Mouse (Mus musculus) embryonic facial prominence, embryonic 15.5 days (tissue): ENCODE measurements around the gene Nxph4. TPM values are rescaled to one million over a fixed set of nuclear protein-coding genes. Genes with fewer than 3 reads are reported as not detected.
A peak's percentile ranks its signal among the peaks of the same experiment; 100 is the strongest.

Experiments used
- ATAC-seq: fragments of 200-750 bp; cut with Nextera tagmentation; 2 replicates; pipeline ENCODE4 v1.8.0; 2017; ENCODE audit warnings: low read depth, moderate TSS enrichment; ENCODE audit not compliant: insufficient number of reproducible peaks, low FRiP score, low TSS enrichment
- H3K27ac ChIP-seq: fragments of 300-500 bp; sonication (generic); replicated peaks from 2 replicates; pipeline ENCODE4 v1.5.1; 2015; ENCODE audit warnings: mild to moderate bottlenecking, inconsistent platforms
- H3K27me3 ChIP-seq: fragments of 300-500 bp; sonication (generic); 2 replicates; pipeline ENCODE4 v1.6.1; 2015; ENCODE audit warnings: inconsistent platforms
- H3K36me3 ChIP-seq: fragments of 300-500 bp; sonication (generic); 2 replicates; pipeline ENCODE4 v1.6.1; 2015; ENCODE audit warnings: mild to moderate bottlenecking, inconsistent platforms
- H3K4me1 ChIP-seq: fragments of 300-500 bp; sonication (generic); 2 replicates; pipeline ENCODE4 v1.6.1; 2015; ENCODE audit warnings: inconsistent platforms
- H3K4me2 ChIP-seq: fragments of 300-500 bp; sonication (generic); replicated peaks from 2 replicates; pipeline ENCODE4 v1.6.1; 2015; ENCODE audit warnings: mild to moderate bottlenecking, inconsistent platforms
- H3K4me3 ChIP-seq: fragments of 300-500 bp; sonication (generic); replicated peaks from 2 replicates; pipeline ENCODE4 v1.5.1; 2015; ENCODE audit warnings: mild to moderate bottlenecking, inconsistent platforms
- H3K9ac ChIP-seq: fragments of 300-500 bp; sonication (generic); 2 replicates; pipeline ENCODE4 v1.6.1; 2015; ENCODE audit warnings: inconsistent platforms
- H3K9me3 ChIP-seq: fragments of 300-500 bp; sonication (generic); replicated peaks from 2 replicates; pipeline ENCODE4 v1.6.1; 2016; ENCODE audit warnings: inconsistent platforms
- WGBS: fragments of 180-500 bp; shearing (Covaris S2); methylation state at CpG from one replicate; pipeline ENCODE4 v1.1.7; 2015; 5-methylcytosine and 5-hydroxymethylcytosine counted together
- polyA plus RNA-seq: library from polyadenylated mRNA; unstranded; fragments of >200 nt; fragmentation: Nextera tagmentation; extraction: Ambion mirVana; gene quantifications from 2 replicates; pipeline ENCODE4 v1.2.1, GENCODE M21; 2015

The Nxph4 gene
- polyA plus RNA-seq, 1 experiment from 2014 or later, result 9.2 TPM

DNA sequence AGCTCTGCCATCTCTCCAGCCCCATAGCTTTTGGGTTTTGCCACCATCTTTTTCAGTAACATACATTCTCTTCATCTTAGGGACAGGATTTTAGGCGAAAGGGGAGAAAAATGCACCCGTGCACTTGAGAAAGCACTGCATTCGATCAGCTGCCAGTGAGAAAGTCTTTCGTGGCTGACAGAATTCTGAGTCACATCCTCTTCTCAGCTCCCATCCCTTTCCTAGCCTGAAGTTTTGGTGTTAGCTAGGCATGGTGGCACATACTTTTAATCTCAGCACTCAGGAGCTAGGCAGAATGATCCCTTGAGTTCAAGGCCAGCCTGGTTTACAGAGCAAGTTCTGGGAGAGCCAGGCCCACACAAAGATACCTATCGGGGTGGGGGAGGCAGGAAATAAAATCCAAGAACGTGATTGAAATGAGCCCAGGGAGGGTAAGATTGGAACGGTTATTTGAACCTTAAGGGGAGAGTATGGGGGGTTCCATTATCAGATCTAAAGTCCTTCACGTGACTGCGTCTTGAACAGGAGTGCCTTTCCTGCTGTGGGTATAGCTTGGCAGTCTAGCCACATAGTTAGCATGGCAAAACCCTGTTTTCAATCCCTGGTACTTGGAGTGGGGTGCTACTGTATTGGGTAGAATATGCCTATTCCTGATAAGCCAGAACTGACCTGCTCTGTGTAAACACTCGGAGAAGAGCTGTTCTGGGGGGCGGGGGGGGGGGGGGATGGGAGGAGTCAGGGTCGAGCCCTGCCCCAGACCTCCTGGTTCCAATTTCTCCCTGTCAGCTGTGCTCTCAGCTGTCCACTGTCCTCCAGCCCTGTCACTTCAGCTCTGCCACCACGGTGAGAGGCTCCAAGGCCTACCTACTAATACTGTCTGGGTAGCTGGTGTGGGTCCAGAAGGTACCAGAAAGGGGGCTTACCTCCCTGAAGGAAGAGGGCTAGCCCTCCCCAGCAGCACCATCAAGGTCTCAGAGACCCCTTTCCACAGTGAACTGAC, 33.2 kb downstream of the Nxph4 start, which contains the start of gene Stac3:
TSS of gene Stac3 (plus strand) at position 793 of the 1,000 bp plus-strand sequence.
- WGBS, result 59% methylated on average over 13 of the region's 13 CpGs
- H3K4me1 ChIP-seq, result no peaks in the 10 kb centered on the region
- H3K27ac ChIP-seq, result no peak within 1 kb of the TSS
- H3K4me2 ChIP-seq, result no peak within 1 kb of the TSS
- no peak within 1 kb of the TSS for H3K9ac ChIP-seq
- peaks cover 4% of the 10 kb centered on the region; the same call in 1 of the 2 replicates for H3K27me3 ChIP-seq
- H3K9me3 ChIP-seq, result no peaks in the 10 kb centered on the region
- peaks cover 53% of the 10 kb centered on the region for H3K36me3 ChIP-seq
- no peak within 1 kb of the TSS for H3K4me3 ChIP-seq
- peak; percentile 75 for ATAC-seq

DNA sequence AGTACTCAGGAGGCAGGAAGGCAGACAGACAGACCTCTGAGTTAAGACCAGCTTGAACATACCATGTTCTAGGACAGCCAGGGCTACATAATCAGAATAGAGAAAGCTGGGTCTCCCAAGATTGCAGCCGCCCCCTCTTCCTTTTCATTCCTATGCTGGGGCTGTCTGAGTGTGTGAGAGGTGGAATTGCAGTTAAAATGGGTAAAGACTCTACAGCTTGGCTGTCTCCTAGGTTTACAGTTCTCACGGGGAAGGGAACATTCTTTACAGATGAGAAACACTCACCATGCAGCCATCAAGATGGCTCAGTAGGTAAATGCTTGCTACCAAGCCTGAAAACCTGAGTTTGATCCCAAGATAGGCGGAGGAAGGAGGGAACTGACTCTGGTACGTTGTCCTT, 34.3 kb downstream of the Nxph4 start:
- no peaks in the 10 kb centered on the region for H3K4me1 ChIP-seq
- H3K27me3 ChIP-seq, result no peaks in the 10 kb centered on the region
- no peaks in the 10 kb centered on the region for H3K9me3 ChIP-seq
- H3K4me3 ChIP-seq, result no peak overlapping the region
- no peak overlapping the region for H3K4me2 ChIP-seq
- H3K27ac ChIP-seq, result no peak overlapping the region
- peaks cover 56% of the 10 kb centered on the region for H3K36me3 ChIP-seq
- no peak overlapping the region for H3K9ac ChIP-seq
- ATAC-seq, result no peak
- 73% methylated on average over 4 of the region's 4 CpGs for WGBS

DNA sequence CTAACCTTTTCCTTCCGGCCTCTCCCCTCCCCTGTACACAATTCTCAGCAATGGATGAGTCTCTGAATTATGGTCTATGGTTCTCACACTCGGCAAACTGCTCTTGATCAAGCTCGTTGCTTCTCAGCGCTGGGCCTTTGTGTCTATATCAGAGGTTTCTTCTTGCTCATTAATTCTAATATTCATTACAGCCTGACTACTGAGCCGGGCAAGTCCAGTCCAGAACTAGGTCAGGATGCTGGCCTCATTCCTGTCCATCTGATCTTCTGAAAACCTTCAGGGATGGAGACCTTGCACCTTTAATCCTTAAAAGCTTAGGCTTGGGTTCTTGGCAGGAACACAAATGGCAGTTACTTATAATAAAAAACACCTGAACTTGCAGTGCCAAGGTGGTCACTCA, 34.8 kb downstream of the Nxph4 start:
- no peak overlapping the region for H3K4me2 ChIP-seq
- no peak overlapping the region for H3K27ac ChIP-seq
- no peaks in the 10 kb centered on the region for H3K27me3 ChIP-seq
- H3K9ac ChIP-seq, result no peak overlapping the region
- peaks cover 61% of the 10 kb centered on the region for H3K36me3 ChIP-seq
- no peaks in the 10 kb centered on the region for H3K4me1 ChIP-seq
- WGBS, result 82% methylated on average over 5 of the region's 5 CpGs
- no peak overlapping the region for H3K4me3 ChIP-seq
- ATAC-seq, result no peak
- H3K9me3 ChIP-seq, result no peaks in the 10 kb centered on the region

DNA sequence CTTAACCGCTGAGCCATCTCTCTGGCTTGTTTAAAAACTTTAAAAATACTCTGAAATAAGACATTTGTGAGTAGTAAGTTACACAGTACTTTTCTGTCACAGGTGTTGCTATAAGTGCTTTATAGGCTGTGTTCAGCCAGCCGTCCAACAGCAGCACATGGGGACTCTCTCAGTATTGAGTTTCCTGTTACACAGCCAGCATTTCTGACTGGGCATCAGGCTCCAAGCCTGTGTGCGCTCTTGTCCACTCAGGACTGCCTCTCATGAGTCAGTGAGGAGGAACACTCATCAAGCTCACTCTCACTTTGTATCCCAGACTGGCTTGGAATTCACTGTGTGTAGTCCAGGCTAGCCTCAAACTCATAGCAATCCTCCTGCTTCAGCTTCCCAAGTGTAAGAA, 38.2 kb downstream of the Nxph4 start:
- 93% methylated on average over 3 of the region's 3 CpGs for WGBS
- Histone ChIP-seq H3K27ac (no peak overlapping the region), H3K4me3 (no peak overlapping the region), H3K4me1 (no peaks in the 10 kb centered on the region), H3K9me3 (no peaks in the 10 kb centered on the region), H3K9ac (no peak overlapping the region), H3K4me2 (no peak overlapping the region), H3K36me3 (peaks cover 88% of the 10 kb centered on the region), H3K27me3 (no peaks in the 10 kb centered on the region)
- ATAC-seq, result no peak

DNA sequence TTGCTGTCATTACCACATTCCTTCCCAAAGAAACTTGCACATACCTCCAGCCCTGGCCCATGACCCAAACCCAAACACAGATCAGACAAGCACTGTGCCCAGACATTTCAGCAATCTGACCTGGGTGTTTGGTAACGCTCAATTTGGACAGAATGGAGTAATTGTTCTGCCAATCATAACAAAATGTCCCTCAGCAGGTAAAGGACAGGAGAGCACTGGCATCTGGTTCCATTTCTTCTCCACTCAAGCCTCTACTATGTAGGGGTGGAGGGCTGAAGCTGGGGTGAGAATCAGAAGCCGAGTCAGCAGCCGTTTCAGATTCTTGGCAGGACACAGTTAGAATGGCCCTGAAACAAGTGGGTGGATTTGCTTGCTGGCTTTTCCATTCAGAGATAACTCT, 42.2 kb downstream of the Nxph4 start:
- Histone ChIP-seq H3K27ac (no peak overlapping the region), H3K4me3 (no peak overlapping the region), H3K4me2 (no peak overlapping the region), H3K4me1 (no peaks in the 10 kb centered on the region), H3K9ac (no peak overlapping the region), H3K27me3 (no peaks in the 10 kb centered on the region), H3K9me3 (no peaks in the 10 kb centered on the region), H3K36me3 (peaks cover 86% of the 10 kb centered on the region)
- WGBS, result 66% methylated on average over 3 of the region's 3 CpGs
- no peak for ATAC-seq

DNA sequence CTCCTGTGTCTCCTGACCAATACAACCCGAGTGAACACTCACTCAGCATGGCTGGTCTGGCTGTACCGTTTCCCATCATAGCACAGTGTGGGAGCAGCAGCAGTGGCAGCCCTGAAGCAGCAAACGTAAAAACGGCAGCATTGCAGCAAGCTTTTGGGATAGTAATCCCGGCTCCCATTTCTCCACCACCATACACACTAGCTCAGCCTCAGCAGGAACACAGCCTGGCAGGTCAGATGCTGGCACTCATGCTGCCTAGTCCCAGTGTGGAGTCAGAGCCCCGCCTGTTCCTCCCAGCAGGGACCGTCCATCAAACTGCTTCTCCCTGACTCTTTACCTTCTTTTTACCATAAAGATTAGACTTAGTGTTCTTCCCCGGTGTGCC, 43.2 kb downstream of the Nxph4 start:
- 78% methylated on average over 8 of the region's 8 CpGs for WGBS
- H3K4me1 ChIP-seq, result no peaks in the 10 kb centered on the region
- ATAC-seq, result no peak
- H3K4me3 ChIP-seq, result no peak overlapping the region
- no peaks in the 10 kb centered on the region for H3K9me3 ChIP-seq
- H3K36me3 ChIP-seq, result peaks cover 81% of the 10 kb centered on the region
- no peak overlapping the region for H3K4me2 ChIP-seq
- no peak overlapping the region for H3K27ac ChIP-seq
- no peaks in the 10 kb centered on the region for H3K27me3 ChIP-seq
- no peak overlapping the region for H3K9ac ChIP-seq

DNA sequence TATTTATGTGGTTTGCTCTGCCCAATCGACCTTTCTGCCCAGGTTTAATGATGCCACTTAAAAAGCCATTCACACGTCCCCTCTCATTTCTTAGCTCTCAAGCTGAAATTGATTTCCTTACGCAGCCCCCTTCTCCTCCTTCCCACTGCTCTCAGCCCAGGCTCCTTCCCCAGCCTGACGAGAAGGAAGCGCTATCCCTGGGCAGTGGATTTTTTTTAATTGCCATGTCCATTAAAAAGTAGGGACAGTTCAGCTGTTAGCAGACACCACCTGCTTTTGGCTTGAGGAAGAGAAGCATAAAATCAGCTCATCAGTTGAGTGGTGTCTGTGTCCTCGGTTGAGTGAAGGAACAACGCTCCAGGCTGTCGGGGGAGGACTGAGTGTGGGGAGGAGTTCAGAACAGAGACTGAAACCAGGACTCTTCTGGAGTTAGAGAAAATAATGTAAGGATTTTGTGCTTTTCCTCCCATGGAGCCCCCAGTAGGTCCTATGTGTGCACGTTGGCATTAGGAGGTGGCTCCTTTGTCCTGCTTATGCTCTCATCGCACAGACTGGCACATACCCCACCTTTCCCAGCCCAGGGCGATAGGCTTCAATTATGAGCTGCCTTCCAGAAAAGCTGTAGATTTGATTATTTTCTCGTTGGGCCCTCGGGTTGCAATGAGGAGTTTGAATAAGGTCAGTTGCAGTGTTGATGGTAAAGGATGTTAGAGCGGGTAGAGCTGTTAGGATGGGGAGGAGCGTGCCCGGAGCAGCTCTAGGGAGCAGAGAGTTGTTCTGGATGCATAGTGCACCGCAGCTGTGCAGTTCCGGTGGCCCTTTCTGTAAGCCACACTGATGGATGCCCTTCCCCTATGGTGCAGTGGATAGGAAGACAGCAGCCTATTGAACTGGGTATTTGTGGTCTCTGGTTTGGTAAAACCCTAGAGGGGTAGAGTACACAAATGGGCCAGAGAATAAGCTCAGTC, 43.9 kb downstream of the Nxph4 start:
- 68% methylated on average over 18 of the region's 18 CpGs for WGBS
- peaks cover 80% of the 10 kb centered on the region for H3K36me3 ChIP-seq
- no peak overlapping the region for H3K4me2 ChIP-seq
- no peak overlapping the region for H3K27ac ChIP-seq
- ATAC-seq, result no peak
- no peaks in the 10 kb centered on the region for H3K4me1 ChIP-seq
- no peak overlapping the region for H3K4me3 ChIP-seq
- H3K27me3 ChIP-seq, result no peaks in the 10 kb centered on the region
- no peak overlapping the region for H3K9ac ChIP-seq
- H3K9me3 ChIP-seq, result no peaks in the 10 kb centered on the region

DNA sequence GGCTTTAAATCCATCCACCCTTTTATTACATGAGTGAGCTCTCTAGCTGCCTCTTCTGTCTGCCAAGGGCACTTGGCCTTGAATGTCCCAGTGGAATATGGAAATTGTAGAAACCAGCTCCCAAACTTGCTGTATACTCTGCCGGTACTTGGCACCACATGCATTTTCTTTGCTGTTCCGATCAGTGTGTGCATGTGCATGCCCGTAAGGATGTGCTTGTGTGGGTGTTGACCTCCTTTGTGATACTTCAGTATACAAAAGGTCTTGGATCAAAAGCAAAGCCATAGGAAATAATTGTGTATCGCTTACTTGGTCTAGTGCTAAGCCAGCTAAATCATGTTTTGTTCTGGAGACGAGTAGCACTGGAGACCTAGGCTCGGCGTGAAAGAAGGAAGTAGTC, 45.5 kb downstream of the Nxph4 start:
- Histone ChIP-seq H3K36me3 (peaks cover 80% of the 10 kb centered on the region), H3K9me3 (no peaks in the 10 kb centered on the region), H3K27ac (no peak overlapping the region), H3K27me3 (no peaks in the 10 kb centered on the region), H3K4me1 (no peaks in the 10 kb centered on the region), H3K9ac (no peak overlapping the region), H3K4me3 (no peak overlapping the region), H3K4me2 (no peak overlapping the region)
- WGBS, result 84% methylated on average over 7 of the region's 7 CpGs
- no peak for ATAC-seq

DNA sequence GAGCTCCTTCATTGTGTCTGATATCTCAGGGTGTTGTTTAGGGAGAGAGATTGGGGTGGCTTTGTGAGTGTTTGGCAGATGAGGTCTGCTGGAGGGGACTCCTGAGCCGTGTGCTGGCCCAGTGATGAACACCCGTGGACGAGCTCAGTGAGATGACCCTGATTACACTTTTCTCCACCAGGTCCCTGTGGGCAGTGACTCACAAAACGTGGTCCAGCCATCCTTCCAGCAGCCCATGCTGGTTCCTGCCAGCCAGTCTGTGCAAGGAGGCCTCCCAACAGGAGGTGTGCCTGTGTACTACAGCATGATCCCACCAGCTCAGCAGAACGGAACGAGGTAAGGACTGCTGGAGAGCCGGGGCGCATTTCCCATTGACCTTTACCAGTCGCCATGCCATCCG, 49.1 kb downstream of the Nxph4 start:
- H3K9me3 ChIP-seq, result no peaks in the 10 kb centered on the region
- H3K36me3 ChIP-seq, result peaks cover 65% of the 10 kb centered on the region
- H3K4me3 ChIP-seq, result no peak overlapping the region
- H3K9ac ChIP-seq, result no peak overlapping the region
- H3K27ac ChIP-seq, result no peak overlapping the region
- ATAC-seq, result no peak
- 0 out of 2 replicates have a peak, but pooled peaks cover 4% of the 10 kb centered on the region for H3K4me1 ChIP-seq
- WGBS, result 87% methylated on average over 10 of the region's 10 CpGs
- no peaks in the 10 kb centered on the region for H3K27me3 ChIP-seq
- no peak overlapping the region for H3K4me2 ChIP-seq

DNA sequence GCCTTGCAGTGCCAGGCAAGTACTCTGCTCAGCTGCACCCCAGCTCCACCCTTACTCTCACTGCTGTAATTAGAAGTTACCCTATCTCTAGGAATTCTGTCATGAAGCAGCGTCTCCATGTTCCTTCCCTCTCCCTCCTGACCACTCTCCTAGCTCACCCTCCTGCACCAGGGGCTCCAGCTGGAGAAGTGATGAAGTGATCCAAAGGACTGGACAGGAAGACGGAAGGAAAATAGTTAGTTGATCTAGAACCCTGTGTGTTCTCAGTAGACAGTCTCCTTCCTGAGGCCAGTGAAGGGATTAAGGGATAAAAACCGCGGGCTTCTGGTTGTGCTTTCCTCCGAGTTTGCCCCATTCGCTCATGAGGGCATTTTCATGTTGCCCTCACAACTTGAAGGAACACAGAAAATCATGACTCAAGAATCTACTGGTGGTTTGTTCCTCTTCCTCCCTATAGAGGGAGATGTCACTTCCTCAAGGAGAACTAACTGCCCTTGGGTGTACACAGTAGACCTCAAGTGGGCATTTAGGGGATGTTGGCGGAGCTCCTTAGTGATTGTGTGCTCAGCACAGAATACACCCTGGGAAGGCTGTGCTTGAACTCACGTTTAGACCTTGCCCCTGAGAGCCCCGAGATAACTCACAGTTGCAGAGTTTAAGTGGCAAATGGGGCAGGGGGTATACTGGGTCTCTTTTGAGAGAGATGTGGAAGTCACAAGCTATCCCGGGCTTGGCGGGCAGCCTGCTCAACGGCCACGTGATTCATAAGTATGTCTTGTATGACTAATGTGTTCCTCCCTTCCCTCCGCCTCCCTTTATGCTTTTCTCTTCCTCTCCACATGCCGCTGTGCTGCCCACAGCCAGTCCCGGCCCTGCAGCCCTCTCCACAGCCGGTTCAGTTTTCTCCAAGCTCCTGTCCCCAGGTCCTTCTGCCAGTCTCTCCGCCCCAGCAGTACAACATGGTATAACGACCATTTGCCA, 53.2 kb downstream of the Nxph4 start:
- Histone ChIP-seq H3K27me3 (no peaks in the 10 kb centered on the region), H3K4me3 (no peak overlapping the region), H3K9ac (no peak overlapping the region), H3K27ac (peak overlapping the region; percentile 69), H3K9me3 (no peaks in the 10 kb centered on the region), H3K4me1 (0 out of 2 replicates have a peak, but pooled peaks cover 4% of the 10 kb centered on the region), H3K36me3 (peaks cover 59% of the 10 kb centered on the region), H3K4me2 (no peak overlapping the region)
- ATAC-seq, result 0 out of 2 replicates have a peak, but pooled peaks have one; percentile 55
- WGBS, result 80% methylated on average over 18 of the region's 19 CpGs
